Mouse (Mus musculus): ENCODE measurements at regions not wholly inside any gene's neighbourhood (a gene's known extent, or its start where the extent isn't known, plus 50 kb on each side); places are given as distances from the start of the nearest gene placed in this dataset.

- intact Hi-C loops (cut with DNase I) = no loop called here
- DNase-seq = no peak
Measured at GRCm38 (mm10) chr5:146641931-146642330, 56.9 kb upstream of the Gpr12 start.

GRCm38 (mm10) chr5:146636859-146637258, 51.8 kb upstream of the Gpr12 start:
- no peak for DNase-seq
- intact Hi-C loops (cut with DNase I) = no loop called here

Measured in gastrocnemius, postnatal 36 days (tissue).